Mouse (Mus musculus) lung, postnatal 25 days (tissue): Measurements from ENCODE around the gene Frs3.

Experiments used
- DNase-seq: peaks from one replicate; pipeline ENCODE4 v3.0.0; 2022; ENCODE audit warnings: low spot score

The Frs3 gene

DNA sequence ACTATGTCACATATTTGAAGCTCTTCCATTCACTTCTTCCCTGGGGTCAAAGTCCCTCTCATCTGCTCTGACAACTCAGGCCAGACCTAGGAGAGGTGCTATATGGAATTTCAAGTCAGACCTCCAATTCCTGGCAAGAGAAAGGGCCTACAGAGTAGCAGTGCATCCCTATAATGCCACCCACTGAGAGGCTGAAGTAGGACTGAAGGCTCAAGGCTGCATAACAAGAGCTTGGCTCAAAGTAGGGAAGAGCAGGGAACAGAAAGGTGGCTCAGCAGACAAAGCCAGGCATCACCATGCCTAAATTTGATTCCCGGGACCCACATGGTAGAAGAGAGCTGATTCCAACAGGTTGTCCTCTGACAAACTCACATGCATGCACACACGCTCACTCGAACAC is 2.8 kb downstream of the Frs3 start:
- no peak for DNase-seq

GRCm38 (mm10) chr17:47693671-47694441 is 5.0 kb downstream of the Frs3 start:
- no peak for DNase-seq

- DNase-seq, result no peak
Observed at GRCm38 (mm10) chr17:47694442-47694502, 5.4 kb downstream of the Frs3 start, which contains the start of gene Gm21981. Gm21981 (minus strand) TSS chr17:47694455.

- peak; percentile 95 for DNase-seq
Observed at GRCm38 (mm10) chr17:47694503-47695336, 5.9 kb downstream of the Frs3 start, which contains the start of gene Prickle4. Prickle4 (minus strand) TSS chr17:47694736.

GRCm38 (mm10) chr17:47695337-47695710 is 6.5 kb downstream of the Frs3 start:
- DNase-seq, result no peak

GRCm38 (mm10) chr17:47698156-47698555 is 9.3 kb downstream of the Frs3 start:
- DNase-seq, result no peak

GRCm38 (mm10) chr17:47699055-47699454 is 10.2 kb downstream of the Frs3 start:
- no peak for DNase-seq

GRCm38 (mm10) chr17:47701793-47702192 is 13.0 kb downstream of the Frs3 start:
- no peak for DNase-seq

DNA sequence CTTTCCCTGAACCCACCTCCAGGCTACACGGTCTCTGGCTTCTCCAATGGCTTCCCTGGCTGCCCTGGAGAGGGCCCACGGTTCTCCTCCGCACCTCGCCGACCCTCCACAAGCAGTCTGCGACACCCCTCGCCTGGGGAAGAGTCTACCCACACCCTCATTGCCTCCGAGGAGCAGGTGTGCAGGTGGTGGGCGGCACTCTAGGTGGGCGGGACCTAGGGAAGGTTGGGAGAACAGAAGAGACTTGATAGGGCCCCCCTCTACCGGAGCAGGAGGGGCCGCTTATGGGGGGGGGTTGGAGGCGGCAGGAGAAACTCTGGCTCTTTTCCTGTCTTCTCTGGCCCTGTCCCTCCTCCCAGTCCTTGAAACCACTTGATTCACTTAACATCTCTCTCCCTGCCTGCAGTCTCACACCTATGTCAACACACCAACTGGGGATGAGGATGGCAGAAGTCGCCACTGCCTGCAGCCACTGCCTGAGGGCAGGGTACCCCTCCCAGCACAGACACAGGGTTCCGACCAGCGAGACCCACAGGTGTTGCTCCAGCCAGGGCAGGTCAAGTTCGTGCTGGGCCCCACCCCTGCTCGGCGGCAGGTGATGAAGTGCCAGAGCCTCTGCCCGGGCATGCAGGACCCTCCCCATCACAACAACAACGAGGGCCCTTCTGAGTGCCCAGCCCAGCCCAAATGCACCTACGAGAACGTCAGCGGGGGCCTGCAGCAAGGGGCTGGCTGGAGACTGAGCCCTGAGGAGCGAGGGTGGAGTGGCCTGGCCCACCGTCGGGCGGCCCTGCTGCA is 13.9 kb downstream of the Frs3 start:
- DNase-seq, result no peak

DNA sequence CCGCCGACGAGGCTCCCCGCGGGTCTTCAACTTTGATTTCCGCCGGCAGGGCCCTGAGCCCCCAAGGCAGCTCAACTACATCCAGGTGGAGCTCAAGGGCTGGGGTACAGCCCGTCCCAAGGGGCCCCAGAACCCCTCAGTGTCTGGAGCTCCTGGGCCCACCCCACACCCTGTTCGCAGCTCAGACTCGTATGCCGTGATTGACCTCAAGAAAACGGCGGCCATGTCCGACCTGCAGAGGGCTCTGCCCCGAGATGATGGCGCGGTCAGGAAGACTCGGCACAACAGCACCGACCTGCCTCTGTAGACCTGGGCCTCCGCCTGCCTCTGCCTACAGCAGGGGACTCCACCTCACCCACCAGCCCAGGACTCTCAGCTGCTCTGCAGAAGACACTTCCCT is 14.7 kb downstream of the Frs3 start:
- DNase-seq, result no peak

- DNase-seq, result no peak
Observed at GRCm38 (mm10) chr17:47704692-47705091, 15.9 kb downstream of the Frs3 start.

DNA sequence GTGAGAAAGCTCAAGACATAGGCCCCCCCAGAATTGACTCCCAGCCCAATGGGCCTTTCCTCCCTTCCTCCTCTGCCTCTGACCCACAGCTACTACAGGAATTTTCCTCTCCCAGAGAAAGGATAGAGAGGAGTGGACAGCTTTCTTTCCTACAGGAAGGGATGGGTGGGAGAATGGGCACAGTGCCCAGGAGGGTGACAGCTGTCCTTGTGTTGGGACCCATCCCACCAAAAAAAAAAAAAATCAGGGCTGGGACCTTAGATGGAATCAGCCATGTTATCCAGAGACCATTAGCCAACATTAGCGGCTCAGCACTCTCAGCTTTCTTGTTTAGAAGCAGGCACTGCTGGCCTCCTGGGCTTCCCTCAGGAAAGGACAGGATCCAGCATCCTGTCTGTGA is 17.4 kb downstream of the Frs3 start:
- DNase-seq, result no peak

- no peak for DNase-seq
Observed at GRCm38 (mm10) chr17:47707961-47708360, 19.1 kb downstream of the Frs3 start.

- no peak for DNase-seq
Observed at GRCm38 (mm10) chr17:47708972-47709371, 20.1 kb downstream of the Frs3 start.

DNA sequence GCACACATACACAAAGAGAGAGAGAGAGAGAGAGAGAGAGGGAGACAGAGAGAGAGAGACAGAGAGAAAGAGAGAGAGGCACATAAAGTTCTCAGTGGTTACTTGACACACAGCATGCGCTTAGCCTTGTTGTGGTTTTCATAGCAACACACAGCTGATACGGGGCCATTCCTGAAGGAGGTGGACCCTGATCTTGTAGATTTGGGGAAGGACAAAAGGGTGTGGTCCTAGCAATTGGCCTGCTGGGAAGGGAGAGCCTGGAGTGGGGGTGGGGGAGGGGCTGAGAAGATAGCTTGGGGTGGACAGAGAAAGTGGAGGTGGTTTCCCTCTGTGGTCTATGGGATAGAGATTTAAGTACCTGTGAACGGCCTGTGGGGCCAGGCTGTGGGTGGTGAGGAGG is 21.2 kb downstream of the Frs3 start:
- DNase-seq, result no peak

- DNase-seq, result no peak
Observed at GRCm38 (mm10) chr17:47711883-47712282, 23.1 kb downstream of the Frs3 start.

DNA sequence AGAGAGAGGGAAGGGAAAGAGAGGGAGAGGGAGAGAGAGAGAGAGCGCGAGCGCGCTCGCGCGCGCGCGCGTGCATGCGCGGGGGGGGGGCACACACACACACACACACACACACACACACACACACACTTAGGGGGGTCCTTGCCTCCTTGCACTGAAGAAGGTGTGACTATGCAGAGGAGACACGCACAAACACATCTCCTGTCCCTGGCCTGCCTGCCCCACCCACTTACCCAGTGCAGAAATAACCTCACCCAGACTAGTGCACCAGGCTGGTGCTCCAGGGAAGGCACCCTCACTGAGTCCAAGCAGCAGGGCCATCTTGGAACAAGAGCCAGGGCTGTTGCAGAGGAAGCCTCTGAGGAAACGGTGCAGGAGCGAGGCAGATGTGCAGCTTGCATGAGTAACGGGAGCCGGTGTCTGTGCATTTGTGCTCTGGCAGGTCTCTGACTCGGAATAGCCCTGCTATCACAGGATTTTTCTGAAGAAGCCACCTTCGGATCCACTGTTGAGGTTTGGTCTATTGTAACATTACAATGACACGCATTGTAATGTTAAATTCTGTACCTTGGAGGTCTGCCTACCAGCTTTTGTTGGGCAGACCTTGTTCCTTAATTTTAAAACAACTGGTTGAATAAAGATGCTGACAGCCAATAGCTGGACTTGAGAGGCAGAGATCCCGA is 24.2 kb downstream of the Frs3 start:
- no peak for DNase-seq

- no peak for DNase-seq
Observed at GRCm38 (mm10) chr17:47715037-47715436, 26.2 kb downstream of the Frs3 start.

- DNase-seq, result no peak
Observed at GRCm38 (mm10) chr17:47721183-47721582, 32.4 kb downstream of the Frs3 start.

- no peak for DNase-seq
Observed at GRCm38 (mm10) chr17:47726566-47726965, 37.7 kb downstream of the Frs3 start, which contains the start of gene Pgc. Pgc (plus strand) TSS chr17:47726842.

- DNase-seq, result peak; percentile 28
Observed at GRCm38 (mm10) chr17:47730633-47731575, 42.1 kb downstream of the Frs3 start.
